Mouse (Mus musculus): ENCODE measurements around the gene Rhot1.

GRCm38 (mm10) chr11:80278054-80278453, 69.2 kb downstream of the Rhot1 start:
- TF ChIP-seq CTCF (IDR thresholded peaks at IDR 0.05; ENCODE audit: extremely low read depth, insufficient read depth, insufficient read length, insufficient replicate concordance) (no peak), POLR2A (IDR thresholded peaks at IDR 0.05; ENCODE audit: low read depth, low read length) (no peak)

All from spleen, adult 2 months (tissue).